Mouse (Mus musculus): ENCODE data around the gene Pfkl. TPM values are rescaled to one million over a fixed set of nuclear protein-coding genes. Genes with fewer than 3 reads are reported as not detected.
"Not testable (repeated sequence)": the region's sequence is repeated elsewhere in the genome, so short reads cannot be mapped to it uniquely, and the experiment has no call there.

Pfkl gene
- polyA plus RNA-seq, 1 experiment from 2014 or later = 103 TPM

DNA sequence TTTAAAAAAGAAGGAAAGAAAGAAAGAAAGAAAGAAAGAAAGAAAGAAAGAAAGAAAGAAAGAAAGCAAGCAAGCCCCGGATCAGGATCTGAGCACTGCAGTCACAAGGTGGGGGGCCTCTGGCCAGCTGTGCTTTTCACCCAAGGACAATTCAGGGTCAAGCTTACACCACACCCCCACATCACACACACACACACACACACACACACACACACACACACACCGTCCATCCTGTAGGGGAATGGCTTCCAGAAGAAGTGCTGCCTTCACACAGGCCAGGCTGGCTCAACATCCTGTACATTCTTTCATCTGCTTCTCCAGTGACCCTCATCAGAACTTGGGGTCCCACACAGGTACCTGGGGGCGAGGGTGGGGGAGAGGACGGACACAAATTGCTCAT is 9.4 kb upstream of the Pfkl start:
- Histone ChIP-seq H3K27me3 (ENCODE audit: control insufficient read depth, insufficient read depth, low read length) (no peaks in the 10 kb centered on the region), H3K4me2 (no peak overlapping the region; the same call in 1 of the 2 replicates), H3K36me3 (ENCODE audit: control insufficient read depth, insufficient read depth, low read length) (no peaks in the 10 kb centered on the region), H3K9ac (ENCODE audit: low read length) (no peak overlapping the region), H3K4me3 (ENCODE audit: low read depth, low read length) (no peak overlapping the region), H3K9me3 (ENCODE audit: control insufficient read depth, low read length) (no peaks in the 10 kb centered on the region), H3K4me1 (ENCODE audit: control insufficient read depth, insufficient read depth, low read length) (no peaks in the 10 kb centered on the region), H3K27ac (ENCODE audit: low read depth, low read length) (no peak overlapping the region)
- ATAC-seq (ENCODE audit: low FRiP score) (0 out of 2 replicates have a peak, but pooled peaks have one; percentile 30), DNase-seq (ENCODE audit: low spot score, missing footprints) (peak; percentile 70)
- 80% methylated on average over 4 of the region's 4 CpGs for WGBS

GRCm38 (mm10) chr10:78018797-78019203 is 8.9 kb upstream of the Pfkl start:
- Histone ChIP-seq H3K4me3 (ENCODE audit: low read depth, low read length) (peak overlapping the region; percentile 23), H3K36me3 (ENCODE audit: control insufficient read depth, insufficient read depth, low read length) (no peaks in the 10 kb centered on the region), H3K4me2 (peak overlapping the region; percentile 45), H3K9ac (ENCODE audit: low read length) (no peak overlapping the region), H3K27me3 (ENCODE audit: control insufficient read depth, insufficient read depth, low read length) (no peaks in the 10 kb centered on the region), H3K27ac (ENCODE audit: low read depth, low read length) (no peak overlapping the region), H3K9me3 (ENCODE audit: control insufficient read depth, low read length) (no peaks in the 10 kb centered on the region), H3K4me1 (ENCODE audit: control insufficient read depth, insufficient read depth, low read length) (no peaks in the 10 kb centered on the region)
- ATAC-seq (ENCODE audit: low FRiP score) (peak; percentile 73; the same call in 1 of the 2 replicates), DNase-seq (ENCODE audit: low spot score, missing footprints) (peak; percentile 99)
- 21% methylated on average over 19 of the region's 19 CpGs for WGBS

- 63% methylated on average over 5 of the region's 5 CpGs for WGBS
- no peak overlapping the region for H3K4me2 ChIP-seq
- H3K36me3 ChIP-seq (ENCODE audit: control insufficient read depth, insufficient read depth, low read length) = no peaks in the 10 kb centered on the region
- no peak overlapping the region for H3K9ac ChIP-seq (ENCODE audit: low read length)
- H3K9me3 ChIP-seq (ENCODE audit: control insufficient read depth, low read length) = no peaks in the 10 kb centered on the region
- ATAC-seq (ENCODE audit: low FRiP score) (no peak), DNase-seq (ENCODE audit: low spot score, missing footprints) (peak; percentile 39)
- H3K27ac ChIP-seq (ENCODE audit: low read depth, low read length) = no peak overlapping the region
- H3K27me3 ChIP-seq (ENCODE audit: control insufficient read depth, insufficient read depth, low read length) = no peaks in the 10 kb centered on the region
- no peaks in the 10 kb centered on the region for H3K4me1 ChIP-seq (ENCODE audit: control insufficient read depth, insufficient read depth, low read length)
- no peak overlapping the region for H3K4me3 ChIP-seq (ENCODE audit: low read depth, low read length)
These were observed 6.5 kb upstream of the Pfkl start for GRCm38 (mm10) chr10:78016366-78016765.

DNA sequence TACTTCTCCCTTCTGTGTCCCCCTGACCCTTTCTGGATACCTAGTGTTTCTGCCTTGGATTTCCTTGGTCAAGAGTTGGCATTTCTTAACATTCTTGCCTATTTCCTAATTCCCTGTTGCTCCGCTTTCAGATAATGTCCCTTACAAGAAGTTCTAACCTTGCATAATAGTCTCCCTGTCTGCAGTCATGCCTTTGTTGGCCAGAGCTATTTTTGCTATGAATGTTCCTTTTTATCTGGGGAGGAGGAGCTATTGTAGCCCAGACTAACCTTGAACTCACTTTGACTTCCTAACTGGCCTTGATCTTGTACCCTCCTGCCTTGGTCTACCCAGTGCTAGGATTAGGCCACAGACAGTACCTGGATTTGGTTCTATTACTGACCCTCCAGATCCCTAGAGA is 5.6 kb upstream of the Pfkl start:
- Histone ChIP-seq H3K9ac (ENCODE audit: low read length) (no peak overlapping the region), H3K4me1 (ENCODE audit: control insufficient read depth, insufficient read depth, low read length) (no peaks in the 10 kb centered on the region), H3K9me3 (ENCODE audit: control insufficient read depth, low read length) (no peaks in the 10 kb centered on the region), H3K36me3 (ENCODE audit: control insufficient read depth, insufficient read depth, low read length) (no peaks in the 10 kb centered on the region), H3K27ac (ENCODE audit: low read depth, low read length) (no peak overlapping the region), H3K27me3 (ENCODE audit: control insufficient read depth, insufficient read depth, low read length) (no peaks in the 10 kb centered on the region), H3K4me2 (no peak overlapping the region), H3K4me3 (ENCODE audit: low read depth, low read length) (no peak overlapping the region)
- WGBS = 97% methylated on average over 1 of the region's 1 CpGs
- DNase-seq (ENCODE audit: low spot score, missing footprints) (no peak), ATAC-seq (ENCODE audit: low FRiP score) (no peak)

- no peaks in the 10 kb centered on the region for H3K27me3 ChIP-seq (ENCODE audit: control insufficient read depth, insufficient read depth, low read length)
- ATAC-seq (ENCODE audit: low FRiP score) = no peak
- H3K4me2 ChIP-seq = no peak overlapping the region
- H3K4me1 ChIP-seq (ENCODE audit: control insufficient read depth, insufficient read depth, low read length) = peaks cover 11% of the 10 kb centered on the region
- H3K27ac ChIP-seq (ENCODE audit: low read depth, low read length) = no peak overlapping the region
- H3K9ac ChIP-seq (ENCODE audit: low read length) = no peak overlapping the region
- H3K36me3 ChIP-seq (ENCODE audit: control insufficient read depth, insufficient read depth, low read length) = no peaks in the 10 kb centered on the region
- H3K9me3 ChIP-seq (ENCODE audit: control insufficient read depth, low read length) = no peaks in the 10 kb centered on the region
- no peak overlapping the region for H3K4me3 ChIP-seq (ENCODE audit: low read depth, low read length)
- DNase-seq (ENCODE audit: low spot score, missing footprints) = no peak
- 90% methylated on average over 18 of the region's 18 CpGs for WGBS
These were observed 3.0 kb upstream of the Pfkl start for GRCm38 (mm10) chr10:78012661-78013495.

- H3K27me3 ChIP-seq (ENCODE audit: control insufficient read depth, insufficient read depth, low read length); ATAC-seq (ENCODE audit: low FRiP score); DNase-seq (ENCODE audit: low spot score, missing footprints); H3K4me3 ChIP-seq (ENCODE audit: low read depth, low read length); H3K27ac ChIP-seq (ENCODE audit: low read depth, low read length); H3K9me3 ChIP-seq (ENCODE audit: control insufficient read depth, low read length); H3K36me3 ChIP-seq (ENCODE audit: control insufficient read depth, insufficient read depth, low read length); H3K9ac ChIP-seq (ENCODE audit: low read length); H3K4me2 ChIP-seq: not testable (repeated sequence)
- peaks cover 20% of the 10 kb centered on the region for H3K4me1 ChIP-seq (ENCODE audit: control insufficient read depth, insufficient read depth, low read length)
- 98% methylated on average over 5 of the region's 5 CpGs for WGBS
These were observed 1.2 kb upstream of the Pfkl start for GRCm38 (mm10) chr10:78011116-78011515.

DNA sequence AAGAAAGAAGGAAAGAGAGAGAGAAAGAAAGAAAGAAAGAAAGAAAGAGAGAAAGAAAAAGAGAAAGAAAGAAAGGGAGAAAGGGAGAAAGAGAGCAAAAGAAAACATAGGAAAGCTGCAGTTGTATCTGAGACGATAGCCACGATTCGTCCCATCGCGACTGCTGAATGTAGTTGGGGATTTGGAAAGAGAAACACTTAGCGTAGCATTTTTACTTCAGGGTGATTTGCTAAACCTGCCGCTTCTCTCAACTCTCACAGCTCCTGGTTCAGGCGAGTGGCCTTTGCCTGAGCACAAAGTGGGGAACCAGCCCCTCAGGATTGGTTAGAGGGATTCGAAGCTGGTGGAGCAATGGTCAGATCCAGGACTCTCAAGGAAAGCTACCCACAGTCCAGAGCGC is 452 bp upstream of the Pfkl start:
- Histone ChIP-seq H3K27me3 (ENCODE audit: control insufficient read depth, insufficient read depth, low read length) (no peaks in the 10 kb centered on the region), H3K27ac (ENCODE audit: low read depth, low read length) (no peak overlapping the region), H3K4me2 (peak overlapping the region; percentile 28; the same call in 1 of the 2 replicates), H3K4me1 (ENCODE audit: control insufficient read depth, insufficient read depth, low read length) (peaks cover 22% of the 10 kb centered on the region), H3K4me3 (ENCODE audit: low read depth, low read length) (no peak overlapping the region; the same call in 1 of the 2 replicates), H3K9me3 (ENCODE audit: control insufficient read depth, low read length) (no peaks in the 10 kb centered on the region), H3K36me3 (ENCODE audit: control insufficient read depth, insufficient read depth, low read length) (no peaks in the 10 kb centered on the region), H3K9ac (ENCODE audit: low read length) (no peak overlapping the region)
- 21% methylated on average over 10 of the region's 10 CpGs for WGBS
- peak; percentile 86 for DNase-seq (ENCODE audit: low spot score, missing footprints)
- no peak for ATAC-seq (ENCODE audit: low FRiP score)

- H3K27me3 ChIP-seq (ENCODE audit: control insufficient read depth, insufficient read depth, low read length) = no peaks in the 10 kb centered on the region
- no peaks in the 10 kb centered on the region for H3K9me3 ChIP-seq (ENCODE audit: control insufficient read depth, low read length)
- ATAC-seq (ENCODE audit: low FRiP score) (peak; percentile 96), DNase-seq (ENCODE audit: low spot score, missing footprints) (peak; percentile 99)
- under 1% methylated on average over 59 of the region's 59 CpGs for WGBS
- H3K4me2 ChIP-seq = peak overlapping the region; percentile 72
- peak overlapping the region; percentile 74 for H3K9ac ChIP-seq (ENCODE audit: low read length)
- H3K4me1 ChIP-seq (ENCODE audit: control insufficient read depth, insufficient read depth, low read length) = peaks cover 22% of the 10 kb centered on the region
- H3K27ac ChIP-seq (ENCODE audit: low read depth, low read length) = peak overlapping the region; percentile 80
- no peaks in the 10 kb centered on the region for H3K36me3 ChIP-seq (ENCODE audit: control insufficient read depth, insufficient read depth, low read length)
- H3K4me3 ChIP-seq (ENCODE audit: low read depth, low read length) = peak overlapping the region; percentile 65
These were observed 519 bp downstream of the Pfkl start for GRCm38 (mm10) chr10:78009184-78009944.

GRCm38 (mm10) chr10:78008169-78008568 is 1.7 kb downstream of the Pfkl start:
- Histone ChIP-seq H3K27ac (ENCODE audit: low read depth, low read length) (no peak overlapping the region), H3K4me1 (ENCODE audit: control insufficient read depth, insufficient read depth, low read length) (peaks cover 22% of the 10 kb centered on the region)

More at GRCm38 (mm10) chr10:78008169-78008568, 1.7 kb downstream of the Pfkl start:
- ATAC-seq (ENCODE audit: low FRiP score) = no peak
- H3K4me3 ChIP-seq (ENCODE audit: low read depth, low read length) = peak overlapping the region; percentile 65
- DNase-seq (ENCODE audit: low spot score, missing footprints) = no peak
- no peaks in the 10 kb centered on the region for H3K36me3 ChIP-seq (ENCODE audit: control insufficient read depth, insufficient read depth, low read length)
- peak overlapping the region; percentile 74 for H3K9ac ChIP-seq (ENCODE audit: low read length)
- 73% methylated on average over 3 of the region's 3 CpGs for WGBS
- H3K27me3 ChIP-seq (ENCODE audit: control insufficient read depth, insufficient read depth, low read length) = no peaks in the 10 kb centered on the region
- no peaks in the 10 kb centered on the region for H3K9me3 ChIP-seq (ENCODE audit: control insufficient read depth, low read length)
- peak overlapping the region; percentile 72 for H3K4me2 ChIP-seq
